Mouse (Mus musculus): ENCODE measurements around the gene Gm49711. TPM values are rescaled to one million over a fixed set of nuclear protein-coding genes. Genes with fewer than 3 reads are reported as not detected.
A peak's percentile ranks its signal among the peaks of the same experiment; 100 is the strongest.

Gene Gm49711
- polyA plus RNA-seq, 1 experiment from 2014 or later = 0.11 TPM

DNA sequence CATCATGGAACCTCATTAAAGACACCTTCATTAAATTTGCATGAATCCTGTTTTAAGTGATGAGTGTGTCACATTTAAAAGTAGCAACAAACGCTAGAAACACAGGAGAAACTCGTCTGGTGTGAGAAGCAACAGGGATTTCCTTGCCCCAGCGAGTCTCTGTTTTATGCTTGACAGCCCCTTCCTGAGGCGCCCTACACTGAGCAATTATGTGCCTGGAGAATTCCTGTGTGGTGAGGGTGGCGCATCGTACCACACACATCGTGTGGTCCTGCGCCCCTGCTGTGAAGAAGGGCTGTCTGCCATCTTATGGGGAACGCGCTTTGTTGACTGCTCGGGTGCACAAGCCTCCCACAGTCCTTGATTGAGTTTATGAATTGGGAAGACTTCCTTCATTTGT, 162.6 kb downstream of the Gm49711 start:
- Histone ChIP-seq H3K27me3 (ENCODE audit: low read depth, poor library complexity, severe bottlenecking) (no peaks in the 10 kb centered on the region), H3K4me1 (peaks cover 3% of the 10 kb centered on the region; the same call in 1 of the 2 replicates), H3K9me3 (replicated peaks) (peaks cover 8% of the 10 kb centered on the region), H3K4me3 (no peak overlapping the region), H3K36me3 (no peaks in the 10 kb centered on the region), H3K27ac (replicated peaks) (no peak overlapping the region)
- WGBS = 91% methylated on average over 11 of the region's 11 CpGs
- DNase-seq (ENCODE audit: low spot score) = no peak

DNA sequence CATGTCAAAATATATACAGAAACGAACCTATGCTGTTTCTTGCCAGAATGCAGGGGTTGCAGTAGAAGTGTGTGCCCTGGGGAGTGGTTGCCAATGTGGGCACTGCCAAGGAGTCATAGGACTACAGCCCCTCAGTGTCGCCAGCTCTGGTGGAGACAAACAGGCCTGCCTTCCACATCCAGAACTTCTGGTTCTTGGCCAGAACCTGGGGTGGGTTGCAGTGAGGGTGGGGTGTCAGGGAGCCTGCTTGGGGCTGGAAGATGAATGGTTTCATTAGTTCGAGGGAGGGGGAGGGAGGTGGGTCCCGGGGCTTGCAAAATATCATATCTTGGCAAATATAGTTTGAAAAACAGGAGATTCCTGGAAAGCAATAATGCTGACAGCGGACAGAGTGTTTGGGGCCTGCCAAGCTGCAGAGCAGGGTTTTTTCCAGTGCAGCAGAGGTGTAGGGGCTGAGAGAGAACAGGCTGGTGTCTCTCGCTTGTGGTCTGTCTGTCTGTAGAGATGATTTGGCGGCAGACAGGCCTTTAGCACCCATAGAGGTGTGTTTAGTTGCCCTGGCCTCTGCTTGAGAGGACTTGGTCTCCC, 170.3 kb downstream of the Gm49711 start:
- Histone ChIP-seq H3K9me3 (replicated peaks) (0 out of 2 replicates have a peak, but pooled peaks cover 6% of the 10 kb centered on the region), H3K36me3 (no peaks in the 10 kb centered on the region), H3K27ac (replicated peaks) (no peak overlapping the region), H3K4me1 (peaks cover 5% of the 10 kb centered on the region; the same call in 1 of the 2 replicates), H3K4me3 (no peak overlapping the region), H3K27me3 (ENCODE audit: low read depth, poor library complexity, severe bottlenecking) (no peaks in the 10 kb centered on the region)
- DNase-seq (ENCODE audit: low spot score) = no peak
- WGBS = 83% methylated on average over 7 of the region's 7 CpGs

DNA sequence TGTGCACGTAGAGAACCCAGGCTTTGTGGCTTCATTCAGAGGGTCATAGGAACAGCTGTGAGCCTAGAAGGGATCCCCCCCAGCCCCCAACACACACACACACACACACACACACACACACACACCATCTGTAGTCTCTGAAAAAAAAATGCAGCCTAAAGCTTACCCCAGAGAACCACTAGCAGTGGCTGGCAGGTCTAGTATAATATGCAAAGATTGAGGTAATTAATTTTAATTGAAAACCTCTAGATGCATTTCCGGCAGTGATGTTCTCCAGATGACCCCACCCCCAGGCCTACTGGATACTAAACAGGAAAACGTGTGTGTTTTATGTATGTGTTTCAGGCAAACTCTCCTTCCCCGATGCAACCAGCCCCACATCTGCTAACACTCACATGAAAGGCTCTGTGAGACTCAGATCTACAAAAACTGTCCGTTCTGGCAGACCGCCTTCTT, 172.4 kb downstream of the Gm49711 start:
- no peak for DNase-seq (ENCODE audit: low spot score)
- Histone ChIP-seq H3K4me3 (no peak overlapping the region), H3K4me1 (peaks cover 25% of the 10 kb centered on the region), H3K9me3 (replicated peaks) (0 out of 2 replicates have a peak, but pooled peaks cover 6% of the 10 kb centered on the region), H3K36me3 (no peaks in the 10 kb centered on the region), H3K27me3 (ENCODE audit: low read depth, poor library complexity, severe bottlenecking) (no peaks in the 10 kb centered on the region), H3K27ac (replicated peaks) (no peak overlapping the region)
- WGBS = 92% methylated on average over 6 of the region's 6 CpGs

DNA sequence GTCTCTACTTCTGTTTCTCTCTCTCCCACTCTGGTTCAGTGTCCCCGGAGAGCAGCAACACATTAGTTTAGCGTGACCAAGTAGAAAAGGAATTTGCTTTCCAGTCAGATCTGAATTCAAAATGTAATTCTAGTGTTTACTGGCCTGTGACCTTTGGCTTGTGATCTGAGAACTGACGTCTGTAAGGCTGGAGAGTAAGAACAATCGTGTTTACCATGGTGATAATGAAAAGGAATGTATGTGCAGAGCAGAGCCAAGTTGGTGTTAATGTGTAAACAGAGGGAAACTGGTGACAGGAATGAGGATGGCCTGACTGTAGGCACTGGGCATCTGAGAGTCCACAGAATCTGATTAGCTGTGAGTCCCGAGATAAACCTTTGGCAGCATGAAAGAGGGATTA, 176.4 kb downstream of the Gm49711 start:
- Histone ChIP-seq H3K27me3 (ENCODE audit: low read depth, poor library complexity, severe bottlenecking) (no peaks in the 10 kb centered on the region), H3K4me1 (peaks cover 32% of the 10 kb centered on the region)

DNA sequence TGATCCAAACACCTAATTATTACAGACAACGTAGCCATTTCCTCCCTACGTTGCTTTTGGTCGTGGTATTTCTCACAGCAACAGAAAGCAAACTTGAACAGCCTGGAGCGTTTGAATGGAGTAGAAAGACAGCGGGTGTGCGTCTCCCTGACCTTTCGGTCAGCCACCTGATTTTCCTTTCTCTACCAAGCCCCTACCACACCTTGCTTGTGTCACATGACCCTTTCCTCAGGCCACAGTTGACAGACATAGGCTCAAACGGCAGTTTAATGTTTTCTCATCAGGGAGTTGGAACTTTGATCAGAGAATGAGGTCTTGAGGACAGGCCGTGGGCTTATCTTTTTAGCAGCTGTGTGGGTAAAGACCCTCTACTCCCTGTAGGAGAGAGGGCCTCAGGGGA, 177.1 kb downstream of the Gm49711 start:
- Histone ChIP-seq H3K27me3 (ENCODE audit: low read depth, poor library complexity, severe bottlenecking) (no peaks in the 10 kb centered on the region), H3K36me3 (no peaks in the 10 kb centered on the region), H3K4me3 (no peak overlapping the region), H3K9me3 (replicated peaks) (0 out of 2 replicates have a peak, but pooled peaks cover 6% of the 10 kb centered on the region), H3K4me1 (peaks cover 27% of the 10 kb centered on the region), H3K27ac (replicated peaks) (peak overlapping the region; percentile 46)
- no peak for DNase-seq (ENCODE audit: low spot score)
- WGBS = 76% methylated on average over 9 of the region's 9 CpGs

More for the DNA sequence above, 176.4 kb downstream of the Gm49711 start:
- H3K27ac ChIP-seq (replicated peaks) = peak overlapping the region; percentile 4; the same call in 1 of the 2 replicates
- DNase-seq (ENCODE audit: low spot score) = no peak
- no peaks in the 10 kb centered on the region for H3K36me3 ChIP-seq
- H3K9me3 ChIP-seq (replicated peaks) = 0 out of 2 replicates have a peak, but pooled peaks cover 6% of the 10 kb centered on the region
- H3K4me3 ChIP-seq = no peak overlapping the region
- WGBS = 38% methylated on average over 5 of the region's 5 CpGs

Other genes starting within 250 kb of the Gm49711 start
- gene Mrps6, start within 50 bp of the Gm49711 start, polyA plus RNA-seq (2016; fragmentation: Nextera tagmentation; extraction: Ambion mirVana) = 123 and 133 TPM in 2 replicates
- 10.0 and 10.5 TPM in 2 replicates for gene Slc5a3, start within 50 bp of the Gm49711 start, polyA plus RNA-seq (2016; fragmentation: Nextera tagmentation; extraction: Ambion mirVana)
- gene Kcne2, start 234.1 kb downstream of the Gm49711 start, polyA plus RNA-seq (2016; fragmentation: Nextera tagmentation; extraction: Ambion mirVana) = 0.23 and 0.29 TPM in 2 replicates
- 126 and 133 TPM in 2 replicates for gene Smim11, start 243.0 kb downstream of the Gm49711 start, polyA plus RNA-seq (2016; fragmentation: Nextera tagmentation; extraction: Ambion mirVana)

All from midbrain, embryonic 10.5 days (tissue).